Mouse (Mus musculus) left cerebral cortex, postnatal 25 days (tissue): ENCODE measurements around the gene Ctf2. TPM values are rescaled to one million over a fixed set of nuclear protein-coding genes. Genes with fewer than 3 reads are reported as not detected.

Experiments
- DNase-seq, 2 experiments: peaks; one replicate each; pipeline ENCODE4 v3.0.0; 2022; ENCODE audit warnings: low spot score in 2 of 2, mixed read lengths in 1 of 2
- intact Hi-C: fragments of 180-260 bp; cut with DNase I; formaldehyde crosslinking; loops from one replicate; pipeline ENCODE4 v1.15.1; 2025
- total RNA-seq, 2 experiments: library from RNA; stranded (reverse); gene quantifications; 2 replicates each; pipeline ENCODE4 v1.2.3; 2021

Ctf2 gene
- total RNA-seq, 2 experiments from 2014 or later, result not detected

DNA sequence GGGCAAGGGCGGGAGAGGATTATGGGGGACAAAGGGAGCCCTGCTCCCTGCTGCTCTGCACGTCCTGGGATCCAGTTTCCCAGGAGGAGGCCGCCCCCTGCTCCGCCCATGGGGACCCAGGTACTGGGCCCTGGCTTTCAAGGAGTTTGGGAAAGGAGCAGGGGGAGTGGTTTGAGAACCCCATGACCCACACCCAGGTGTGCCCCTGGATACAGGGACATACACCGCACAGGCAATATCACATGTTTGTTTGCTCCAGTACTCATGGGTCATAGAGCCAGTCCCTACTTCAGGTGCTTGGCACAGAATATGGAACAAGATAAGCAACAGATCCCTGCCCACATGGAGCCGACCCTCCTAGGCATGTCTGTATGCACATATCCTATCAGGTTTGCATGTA is 6.0 kb downstream of the Ctf2 start:
- intact Hi-C loops, result no loop called here
- no peak for DNase-seq

DNA sequence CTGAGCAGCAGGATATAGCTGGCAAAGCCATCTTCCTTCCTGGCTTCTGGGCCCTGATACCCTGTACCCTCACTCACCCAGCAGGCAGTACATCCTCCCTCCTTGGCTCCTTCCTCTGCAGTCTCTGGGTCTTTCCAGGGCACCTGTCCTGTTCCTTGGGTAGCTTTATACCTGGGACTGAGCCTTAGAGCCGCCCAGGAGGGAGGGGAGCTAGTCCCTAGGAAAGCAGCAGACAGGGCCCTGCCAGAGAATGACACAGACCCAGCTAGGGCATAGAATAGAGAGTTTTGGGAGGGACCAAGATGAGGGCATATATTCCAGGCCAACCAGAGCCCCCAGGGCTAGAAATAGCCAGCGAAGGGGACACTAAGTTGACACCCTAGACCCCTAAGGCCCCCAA is 6.5 kb downstream of the Ctf2 start:
- DNase-seq, result no peak
- intact Hi-C loops, result no loop called here

DNA sequence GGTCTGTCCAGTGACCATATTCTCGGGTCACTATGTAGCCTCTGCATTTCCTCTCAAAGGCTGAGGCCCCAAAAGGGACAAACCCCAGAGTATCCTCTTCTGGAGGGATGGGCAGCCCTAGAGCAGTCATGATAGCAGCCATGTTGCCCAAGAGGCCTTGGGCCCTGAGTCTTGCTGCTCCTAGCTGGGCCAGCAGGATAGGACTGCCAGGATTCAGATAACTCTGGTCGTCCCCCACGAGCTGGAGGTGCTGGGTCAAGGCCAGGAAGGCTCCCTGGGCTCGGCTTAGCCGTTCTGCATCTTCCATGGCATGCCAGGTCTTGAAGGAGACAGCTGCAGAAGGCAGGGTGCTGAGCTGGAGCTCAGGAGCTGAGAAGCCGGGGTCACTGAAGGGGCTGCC is 12.7 kb downstream of the Ctf2 start:
- DNase-seq, result no peak
- intact Hi-C loops, result no loop called here

DNA sequence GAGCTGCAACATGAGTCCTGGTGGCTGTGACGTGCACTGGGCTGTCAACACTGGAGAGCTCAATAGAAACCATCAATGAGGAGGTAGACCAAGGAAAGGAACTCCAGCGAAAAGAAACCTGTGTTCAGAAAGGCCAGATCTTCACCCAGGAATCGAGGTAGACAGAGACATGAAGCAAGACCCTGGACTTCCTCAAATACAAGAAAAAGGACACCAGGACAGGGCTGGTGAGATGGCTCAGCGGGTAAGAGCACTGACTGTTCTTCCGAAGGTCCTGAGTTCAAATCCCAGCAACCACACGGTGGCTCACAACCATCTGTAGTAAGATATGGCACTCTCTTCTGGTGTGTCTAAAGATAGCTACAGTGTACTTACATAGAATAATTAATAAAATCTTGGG is 13.6 kb downstream of the Ctf2 start:
- intact Hi-C loops, result no loop called here
- DNase-seq, result no peak

DNA sequence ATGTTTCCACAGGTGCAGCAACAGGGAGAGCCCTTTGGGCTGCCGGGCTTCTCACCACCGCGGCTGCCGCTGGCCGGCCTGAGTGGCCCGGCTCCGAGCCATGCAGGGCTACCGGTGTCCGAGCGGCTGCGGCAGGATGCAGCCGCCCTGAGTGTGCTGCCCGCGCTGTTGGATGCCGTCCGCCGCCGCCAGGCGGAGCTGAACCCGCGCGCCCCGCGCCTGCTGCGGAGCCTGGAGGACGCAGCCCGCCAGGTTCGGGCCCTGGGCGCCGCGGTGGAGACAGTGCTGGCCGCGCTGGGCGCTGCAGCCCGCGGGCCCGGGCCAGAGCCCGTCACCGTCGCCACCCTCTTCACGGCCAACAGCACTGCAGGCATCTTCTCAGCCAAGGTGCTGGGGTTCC is 15.0 kb downstream of the Ctf2 start:
- intact Hi-C loops, result no loop called here
- peak; percentile 58 for DNase-seq

DNA sequence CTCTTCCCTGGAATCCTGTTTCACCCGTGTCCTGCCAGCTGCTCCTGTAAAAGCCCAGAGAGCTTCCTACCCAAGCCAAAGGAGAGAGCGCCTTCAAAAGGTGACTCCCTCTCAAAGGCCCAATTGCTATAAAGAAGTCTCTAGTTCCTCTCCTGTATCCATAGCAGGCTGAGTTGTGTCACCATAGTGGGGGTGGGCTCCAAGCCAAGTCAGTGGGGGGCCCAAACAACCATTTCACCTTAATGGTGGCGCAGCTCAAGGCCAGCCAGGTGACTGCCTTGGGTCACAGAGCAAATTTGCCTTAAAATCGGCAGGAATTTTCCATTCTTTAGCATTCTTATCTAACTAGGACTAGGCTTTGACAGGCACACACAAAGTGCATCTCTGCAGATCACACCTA is 17.1 kb downstream of the Ctf2 start:
- DNase-seq, result no peak
- intact Hi-C loops, result no loop called here

DNA sequence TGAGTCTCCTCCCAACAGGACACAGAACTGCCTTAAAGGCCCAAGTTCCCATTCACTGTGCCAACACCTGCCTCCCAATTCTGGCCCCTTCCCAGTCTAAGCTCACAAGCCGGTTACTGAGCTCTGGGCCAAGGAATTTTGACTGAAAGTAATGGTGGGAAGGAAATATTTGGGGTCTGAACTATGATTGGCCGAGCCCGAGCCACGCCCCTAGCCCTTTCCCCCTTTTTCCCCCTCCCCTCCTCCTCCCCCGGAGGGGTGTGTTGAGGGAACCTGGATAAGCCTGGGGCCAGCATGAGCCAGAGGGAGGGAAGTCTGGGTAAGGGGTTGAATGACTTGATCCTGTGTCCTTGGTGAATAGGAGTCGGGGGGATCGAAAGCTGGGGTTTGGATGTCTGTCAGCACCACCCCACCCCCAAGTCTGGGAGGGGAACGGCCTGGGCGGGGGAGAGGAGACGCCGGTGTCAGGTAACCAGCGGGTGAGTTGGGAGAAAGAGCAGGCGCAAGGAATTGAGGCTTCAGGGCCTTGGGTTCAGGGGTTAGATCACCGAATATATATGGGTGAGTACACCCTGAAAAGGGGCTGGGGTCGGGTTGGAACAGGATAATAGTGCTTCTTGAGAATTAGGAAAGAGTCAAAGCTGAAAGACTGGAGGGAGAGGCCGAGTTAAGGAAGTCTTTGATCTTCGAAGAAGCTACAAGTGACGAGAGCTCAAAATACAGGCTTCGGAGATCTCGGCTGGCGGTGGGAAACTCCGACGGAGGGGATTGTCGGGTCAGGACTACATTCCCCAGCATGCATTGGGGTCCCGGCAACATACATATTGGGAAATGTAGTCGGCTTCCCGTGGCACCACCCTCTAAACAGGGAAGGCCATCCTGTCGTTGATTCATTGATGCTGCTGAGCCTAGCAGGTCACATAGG is 19.2 kb downstream of the Ctf2 start, which contains the start of gene Ctf1:
Ctf1 (plus strand) TSS at position 276 of the 925 bp plus-strand sequence.
- peak; percentile 67 to 84 for DNase-seq
- intact Hi-C loops, result no loop called here

DNA sequence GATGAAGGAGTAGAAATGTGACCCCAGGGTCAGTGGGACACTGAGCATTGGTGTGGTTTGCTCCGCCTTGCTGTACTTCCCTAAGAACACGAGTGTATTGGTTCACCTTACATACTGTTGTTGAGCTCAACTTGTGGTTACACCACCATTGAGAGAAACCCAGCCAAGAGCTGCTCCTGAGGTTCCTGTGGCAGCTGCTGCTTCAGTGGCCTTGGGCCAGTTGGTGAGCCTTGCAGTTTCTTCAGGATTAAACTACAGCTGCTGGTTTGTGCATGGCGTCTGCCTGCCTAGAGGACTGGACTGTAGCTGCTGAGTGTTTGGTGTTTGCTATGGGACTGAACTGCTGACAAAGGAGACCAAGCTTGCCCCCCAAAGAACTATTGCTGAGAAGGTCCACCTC is 20.5 kb downstream of the Ctf2 start:
- intact Hi-C loops, result no loop called here
- no peak for DNase-seq

DNA sequence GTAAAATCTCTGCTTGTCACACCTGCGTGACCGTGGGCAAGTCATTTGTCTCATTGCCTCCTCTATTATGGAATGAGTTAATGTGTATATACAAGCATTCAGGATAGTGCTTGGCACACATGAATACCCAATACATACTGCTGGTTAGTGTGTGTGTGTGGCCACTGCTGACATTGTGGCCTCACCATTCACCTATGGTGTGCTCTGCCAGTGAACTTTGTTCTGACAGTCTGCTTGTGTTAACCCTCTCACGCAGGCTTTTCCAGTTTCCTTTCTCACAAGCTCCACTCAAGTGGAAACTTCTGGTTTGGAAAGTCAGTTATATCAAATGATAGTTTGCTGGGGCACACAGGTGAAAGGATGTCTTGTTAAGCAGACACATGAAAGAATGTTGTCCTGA is 20.9 kb downstream of the Ctf2 start:
- no peak for DNase-seq
- intact Hi-C loops, result no loop called here

DNA sequence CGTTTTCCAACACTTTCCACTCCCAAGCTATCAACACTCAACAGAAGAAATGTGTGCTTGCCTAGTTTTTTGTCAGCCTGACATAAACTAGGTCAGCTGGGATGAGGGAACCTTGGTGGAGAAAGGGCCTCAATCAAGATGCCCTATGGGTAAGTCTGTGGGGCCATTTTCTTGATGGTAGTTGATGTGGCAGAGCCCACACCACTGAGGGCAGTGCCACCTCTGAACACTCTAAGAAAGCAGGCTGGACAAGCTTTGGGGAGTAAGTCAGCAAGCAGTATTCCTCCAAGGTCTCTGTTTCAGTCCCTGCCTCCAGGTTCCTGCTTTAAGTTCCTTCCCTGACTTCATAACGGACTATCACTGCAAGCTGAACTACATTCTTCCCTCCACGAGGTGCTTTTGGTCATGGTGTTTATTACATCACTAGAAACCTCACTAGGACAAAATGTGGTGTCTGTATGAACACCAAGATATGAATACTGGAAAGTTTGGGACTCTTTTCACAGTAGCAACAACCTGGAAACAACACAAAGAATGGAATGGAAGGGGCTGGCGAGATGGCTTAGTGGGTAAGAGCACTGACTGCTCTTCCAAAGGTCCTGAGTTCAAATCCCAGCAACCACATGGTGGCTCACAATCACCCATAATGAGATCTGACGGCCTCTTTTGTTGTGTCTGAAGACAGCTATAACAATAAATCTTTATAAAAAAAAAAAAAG is 22.5 kb downstream of the Ctf2 start:
- intact Hi-C loops, result loop anchor here (1.0 to 2.0 kb wide), 2 partner anchors 19 to 36 kb away; no protein-coding TSS in a partner anchor
- DNase-seq, result no peak

DNA sequence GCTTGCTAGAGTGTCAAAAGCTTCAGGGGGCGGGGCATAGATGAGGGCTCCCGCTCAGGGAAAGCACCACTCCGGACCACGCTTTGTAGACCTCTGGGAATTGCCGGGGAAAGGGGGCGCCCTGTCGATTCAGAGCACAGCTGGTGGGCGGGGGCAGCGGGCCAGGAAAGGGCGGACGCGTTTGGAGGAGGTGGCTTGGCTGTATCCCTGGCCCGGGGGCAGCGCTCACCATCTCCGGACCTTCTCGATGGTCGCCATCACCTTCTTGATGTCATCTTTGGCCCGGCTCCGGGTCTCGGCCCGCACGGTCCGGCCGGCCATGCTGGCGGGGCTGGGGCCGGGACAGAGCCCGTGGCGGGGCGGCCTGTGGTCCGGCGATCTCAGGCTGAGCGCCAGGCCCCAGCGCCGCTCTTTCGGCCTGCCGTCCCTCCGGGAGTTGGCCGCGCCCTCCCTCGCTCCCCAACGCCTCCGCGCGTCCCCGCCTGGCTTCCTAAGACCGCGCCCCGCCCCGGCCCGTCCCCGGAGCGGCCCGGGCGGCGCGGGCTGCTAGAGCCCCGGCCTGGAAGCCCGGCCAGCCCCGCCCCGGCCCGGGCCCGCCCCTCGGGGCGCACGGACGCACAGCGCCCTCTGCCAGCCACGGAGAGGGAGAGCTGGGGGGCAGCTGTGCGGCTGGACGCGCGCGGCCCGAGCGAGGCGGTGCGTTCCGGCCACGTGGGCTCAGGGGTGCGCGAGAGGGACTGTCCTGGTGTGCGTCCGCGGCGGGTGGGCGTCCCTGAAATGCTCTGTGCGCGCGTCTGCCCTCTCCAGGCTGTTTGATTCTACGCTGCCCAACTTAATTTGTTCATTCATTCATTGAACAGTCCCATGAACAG is 23.5 kb downstream of the Ctf2 start, which contains the start of gene Bcl7c:
Bcl7c (minus strand) TSS at position 727 of the 872 bp plus-strand sequence.
- DNase-seq, result peak; percentile 88 to 90
- intact Hi-C loops, result loop anchor here (1.0 to 2.0 kb wide), 3 partner anchors 18 to 37 kb away; no protein-coding TSS in a partner anchor

DNA sequence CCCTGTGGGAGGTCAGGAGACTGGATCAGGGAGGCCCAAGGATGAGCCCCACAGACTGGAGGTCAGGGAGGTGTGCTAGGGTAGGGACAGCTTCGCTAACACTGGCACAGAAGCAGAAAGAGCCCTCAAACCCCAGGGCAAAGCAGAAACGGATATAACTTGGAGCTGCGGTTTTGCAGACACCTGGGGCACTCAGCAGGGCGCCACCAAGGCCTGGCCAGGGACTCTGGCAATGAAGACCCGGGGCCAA is 24.1 kb downstream of the Ctf2 start:
- DNase-seq, result no peak
- intact Hi-C loops, result loop anchor here (1.0 to 2.0 kb wide), 2 partner anchors 17 to 33 kb away; no protein-coding TSS in a partner anchor

DNA sequence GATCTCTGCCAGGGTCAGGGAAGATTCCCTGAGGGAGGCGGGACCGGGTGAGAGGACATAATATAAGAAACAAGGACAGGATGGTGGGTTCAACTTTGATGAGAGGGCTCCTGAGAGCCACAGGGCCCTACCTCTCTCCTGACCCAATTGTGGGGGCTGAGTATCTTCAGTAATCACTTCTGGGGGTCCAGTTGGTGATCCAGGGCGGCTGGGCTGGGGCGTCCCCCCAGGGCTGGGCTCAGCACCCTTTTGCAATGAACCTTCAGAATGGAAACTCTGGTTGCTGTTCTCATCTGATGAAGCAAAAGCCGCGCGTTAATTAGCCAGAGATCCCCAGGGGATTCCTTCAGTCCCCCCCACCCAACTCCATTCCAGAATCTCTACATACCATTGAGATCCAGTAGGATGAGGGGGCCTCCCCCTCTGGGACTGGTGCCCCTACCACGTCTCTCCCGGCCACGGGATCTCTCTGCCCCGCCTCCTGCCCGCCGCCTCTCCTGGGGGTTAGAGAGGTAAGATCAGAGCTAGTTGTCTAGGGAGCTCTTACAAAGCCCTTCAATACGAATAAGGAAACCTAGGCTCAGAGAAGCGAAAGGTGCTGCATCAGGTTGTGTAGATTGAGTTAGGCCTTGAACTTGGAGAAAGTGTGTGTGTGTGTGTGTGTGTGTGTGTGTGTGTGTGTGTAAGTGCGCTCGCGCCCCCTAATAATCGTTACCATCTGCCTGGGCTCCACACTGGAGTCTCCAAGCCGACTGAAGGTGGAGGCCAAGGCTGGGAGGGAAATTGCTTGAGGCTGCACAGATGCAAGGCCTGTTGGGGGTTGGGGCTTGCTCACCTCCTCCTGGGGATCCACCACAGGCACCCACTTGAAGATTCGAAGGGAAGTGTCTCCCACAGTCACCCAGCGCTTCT is 24.7 kb downstream of the Ctf2 start:
- no peak for DNase-seq

DNA sequence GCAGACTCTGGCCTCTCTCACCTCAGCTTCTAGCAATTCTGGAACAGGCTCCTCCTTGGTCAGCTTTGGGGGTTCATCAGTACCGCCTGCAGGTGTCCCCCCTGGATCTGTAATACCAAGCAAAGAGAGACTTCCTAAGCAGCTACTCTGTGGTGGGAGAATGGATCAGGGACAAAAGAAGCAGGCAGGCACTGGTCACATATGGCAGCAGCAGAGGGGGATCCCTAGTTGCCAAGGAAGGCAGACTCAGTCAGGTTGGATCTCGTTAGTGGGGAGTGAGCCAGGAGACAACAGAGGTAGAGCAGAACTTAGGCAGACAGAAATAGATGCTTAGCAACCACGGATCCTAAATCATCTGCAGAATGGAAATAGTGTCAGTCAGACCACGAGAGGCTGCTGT is 26.3 kb downstream of the Ctf2 start:
- intact Hi-C loops, result no loop called here
- peak in 1 of 2 experiments; percentile 38 for DNase-seq

More for the DNA sequence above, 24.7 kb downstream of the Ctf2 start:
- intact Hi-C loops, result no loop called here

DNA sequence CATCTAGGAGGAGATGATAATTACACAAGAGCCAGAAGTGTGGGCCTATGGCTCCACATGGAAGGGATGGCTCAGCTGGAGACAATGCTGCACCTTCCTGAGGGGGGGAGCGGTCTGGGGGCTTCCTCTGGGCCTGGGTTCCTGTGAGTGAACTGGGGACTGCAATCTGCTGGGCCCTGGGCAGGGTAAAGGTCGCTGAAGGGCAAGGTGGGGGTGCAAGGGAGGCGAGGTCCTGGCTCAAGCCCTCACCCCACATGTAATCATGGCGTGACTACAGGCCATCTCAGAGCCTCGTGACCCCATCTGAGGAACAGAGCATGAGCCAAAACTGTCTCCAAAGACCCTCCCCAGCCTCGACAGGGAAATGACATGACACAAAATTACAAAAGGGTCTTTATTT is 27.4 kb downstream of the Ctf2 start:
- intact Hi-C loops, result no loop called here

DNA sequence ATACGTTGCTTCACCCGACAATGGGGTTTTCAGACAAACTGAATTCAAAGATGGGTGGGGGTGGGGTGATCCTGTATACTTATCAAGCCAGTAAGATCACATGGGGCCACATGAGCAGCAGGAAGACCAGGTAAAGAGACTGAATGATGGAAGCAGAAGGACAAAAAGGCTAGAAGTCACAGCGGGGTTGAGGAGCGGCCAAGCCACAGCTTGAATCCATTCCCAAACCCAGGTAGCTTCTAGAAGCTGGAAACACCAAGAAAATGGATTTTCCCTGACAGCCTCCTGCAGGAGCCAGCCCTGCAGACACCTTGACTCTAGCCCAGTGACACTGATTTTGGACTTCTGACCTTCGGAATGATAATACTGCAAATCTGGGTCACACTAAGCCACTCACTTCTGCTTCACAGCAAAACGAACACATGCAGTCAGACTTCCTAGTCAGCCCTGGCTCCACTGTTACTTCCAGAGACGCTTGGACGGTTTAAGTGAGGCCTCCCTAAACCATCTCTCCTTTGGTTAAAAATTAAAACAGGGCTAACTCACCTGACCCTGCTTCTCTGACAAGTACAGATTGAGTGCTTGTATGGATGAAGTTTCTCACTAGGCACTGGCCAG is 28.3 kb downstream of the Ctf2 start:
- intact Hi-C loops, result no loop called here
- DNase-seq, result no peak

More for the DNA sequence above, 27.4 kb downstream of the Ctf2 start:
- DNase-seq, result no peak

DNA sequence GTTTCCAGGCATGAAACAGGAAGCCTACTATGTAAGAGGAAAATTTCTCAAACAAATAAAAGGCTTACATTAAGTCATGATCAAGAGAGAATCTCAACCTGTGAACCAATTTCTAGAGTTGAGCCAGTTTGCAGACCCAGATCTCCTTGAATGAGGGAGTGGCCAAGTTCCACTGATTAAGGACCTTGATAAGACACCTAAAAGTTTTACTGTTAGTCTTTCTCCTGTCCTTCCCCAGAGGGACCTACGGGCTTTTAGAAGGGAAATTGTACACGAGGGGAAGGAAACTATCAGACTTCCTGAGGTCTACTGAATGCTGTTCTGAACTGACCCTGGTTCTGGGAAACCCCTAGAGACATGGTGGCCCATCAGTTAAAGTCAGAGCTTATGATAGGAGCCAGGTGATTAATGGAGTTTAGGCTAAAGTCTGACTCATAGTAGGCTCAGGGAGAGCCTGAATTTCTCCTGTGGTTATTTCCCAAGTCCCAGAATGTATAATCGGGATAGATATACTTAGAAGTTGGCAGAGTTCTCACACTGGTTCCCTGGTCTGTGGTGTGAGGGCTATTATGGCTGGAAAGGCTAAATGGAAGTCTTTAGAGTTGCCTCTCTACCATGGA is 31.1 kb downstream of the Ctf2 start:
- intact Hi-C loops, result no loop called here
- no peak for DNase-seq

DNA sequence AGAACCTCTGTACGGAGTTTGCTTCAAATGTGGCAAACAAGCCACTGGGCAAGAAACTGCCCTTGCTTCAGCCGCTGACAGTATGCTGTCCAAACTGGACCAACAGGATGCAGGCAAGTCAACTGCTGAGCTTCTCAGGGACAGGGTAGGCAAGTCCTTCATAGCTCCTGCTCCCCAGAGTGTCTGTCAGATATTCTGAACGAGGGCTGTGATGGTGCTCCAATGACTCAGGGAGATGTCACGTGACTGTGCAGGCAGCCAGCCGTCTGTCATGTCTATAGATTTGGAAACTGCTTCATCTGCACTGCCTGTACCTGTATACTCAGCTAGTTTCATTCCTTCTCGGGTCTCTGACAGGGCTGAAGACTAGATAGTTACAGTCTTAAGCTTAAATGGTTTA is 33.0 kb downstream of the Ctf2 start:
- intact Hi-C loops, result no loop called here
- DNase-seq, result peak in 1 of 2 experiments; percentile 61
